Comparison of ENCODE assay signal across 17 mouse cellular contexts in the genomic region with DNA sequence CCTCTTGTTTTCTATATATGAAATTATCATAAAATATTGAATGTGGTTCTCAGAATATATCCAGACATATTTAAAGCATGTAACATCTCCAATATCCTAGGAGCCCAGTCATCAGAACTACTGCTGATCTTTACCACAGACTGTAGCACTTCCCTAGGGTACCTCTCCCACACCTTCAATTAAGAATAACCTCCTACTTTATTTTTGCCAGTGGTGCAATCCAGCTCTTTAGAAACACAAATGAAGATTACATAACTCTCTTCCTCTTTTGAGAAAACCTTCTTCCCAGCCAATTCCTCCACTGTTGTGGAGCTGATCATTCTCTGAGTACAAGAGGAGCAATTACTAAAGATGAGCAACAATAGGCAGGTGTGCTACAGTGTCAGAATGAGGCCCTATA. TPM values are rescaled to one million over a fixed set of nuclear protein-coding genes. Genes with fewer than 3 reads are reported as not detected.
DNase-seq lines count a peak whose midpoint lies in the region; ATAC-seq lines count a peak whose summit lies in the region.
"Had no signal": no experiment of that assay in that cellular context is flagged by ENCODE, and none has a peak within 500 bp of the region (broad histone marks: within the 10 kb centered on the region; RNA-seq: fewer than 3 reads in every experiment).

No protein-coding gene starts in this region.

- peak; percentile 45 for ATAC-seq in common myeloid progenitor, adult 5-6 weeks (replicated peaks; ENCODE audit: low read depth, poor library complexity, severe bottlenecking)
- peak; percentile 58 for ATAC-seq in megakaryocyte, adult 5-6 weeks (ENCODE audit: poor library complexity, severe bottlenecking)
- ATAC-seq: activated CD4-positive, CD25-positive, alpha-beta regulatory T cell, adult 4 months; CD4-positive, CD25-positive, alpha-beta regulatory T cell, adult 4 months; forebrain, embryonic 15.5 days; intestine, embryonic 15.5 days; Patski had no signal

- intact Hi-C loops in left cerebral cortex, postnatal 36 days (cut with DNase I): no loop called here

- DNase-seq in lung, postnatal 36 days: peak; percentile 48
- DNase-seq in lung, postnatal 25 days (ENCODE audit: low spot score): no peak
- DNase-seq in telencephalon, adult 2 months (ENCODE audit: low read depth, low spot score): peak; percentile 10
- DNase-seq in cerebellum, adult 8-10 months: no peak
- DNase-seq in left cerebral cortex, postnatal 36 days (ENCODE audit: low spot score in 2 of 2): no peak
- DNase-seq: adrenal gland, postnatal 14 days; B cell, adult 2 months; cerebellum, adult 18-20 months; cerebellum, postnatal 10 days; gastrocnemius, postnatal 14 days had no signal

RNA-seq across cellular contexts. Expression of gene Glrx, which starts 19.8 kb away (rescaled TPM):
- total RNA-seq in common myeloid progenitor, adult 5-6 weeks (2017): 45.2 and 62.7 TPM in 2 replicates
- 272 and 276 TPM in 2 replicates for total RNA-seq in megakaryocyte, adult 5-6 weeks (2015)
- total RNA-seq in megakaryocyte, adult 5-6 weeks (2017): 147 and 155 TPM in 2 replicates
- 10 to 100 TPM; 54.1 to 54.9 TPM for total RNA-seq in left cerebral cortex, postnatal 36 days (2021)

Comparison
In these comparisons a context has a peak if more than half of its experiments do, and no peak if none do; other contexts are left out.
1. DNase-seq: peak in lung, postnatal 36 days (single experiment) and telencephalon, adult 2 months (single experiment); none in lung, postnatal 25 days (single experiment), cerebellum, adult 8-10 months (single experiment) and left cerebral cortex, postnatal 36 days (0 of 2).